Mouse (Mus musculus) ovary, postnatal 14 days (tissue): ENCODE results near the gene Gm4881.
A peak's percentile ranks its signal among the peaks of the same experiment; 100 is the strongest.

Experiments used
- DNase-seq: peaks from one replicate; pipeline ENCODE4 v3.0.0; 2022; ENCODE audit warnings: low spot score

The Gm4881 gene

GRCm38 (mm10) chr7:24954450-24954849 is 10.2 kb upstream of the Gm4881 start:
- DNase-seq: peak; percentile 22

GRCm38 (mm10) chr7:24953966-24954365 is 9.7 kb upstream of the Gm4881 start:
- no peak for DNase-seq

- DNase-seq: peak; percentile 73
Measured at GRCm38 (mm10) chr7:24949958-24950623, 5.8 kb upstream of the Gm4881 start.

- no peak for DNase-seq
Measured at GRCm38 (mm10) chr7:24948774-24949173, 4.5 kb upstream of the Gm4881 start.

GRCm38 (mm10) chr7:24947316-24948048 is 3.2 kb upstream of the Gm4881 start:
- DNase-seq: no peak

GRCm38 (mm10) chr7:24943641-24944040 is 653 bp downstream of the Gm4881 start:
- no peak for DNase-seq

GRCm38 (mm10) chr7:24931651-24932050 is 12.6 kb downstream of the Gm4881 start:
- DNase-seq: no peak

- DNase-seq: no peak
Measured at GRCm38 (mm10) chr7:24930475-24930874, 13.8 kb downstream of the Gm4881 start.

- DNase-seq: no peak
Measured at GRCm38 (mm10) chr7:24919728-24920127, 24.6 kb downstream of the Gm4881 start.

GRCm38 (mm10) chr7:24918763-24919323 is 25.5 kb downstream of the Gm4881 start:
- no peak for DNase-seq

- no peak for DNase-seq
Measured at GRCm38 (mm10) chr7:24912480-24912879, 31.8 kb downstream of the Gm4881 start.

GRCm38 (mm10) chr7:24907211-24907748 is 37.0 kb downstream of the Gm4881 start:
- DNase-seq: no peak

GRCm38 (mm10) chr7:24906551-24906950 is 37.7 kb downstream of the Gm4881 start:
- DNase-seq: no peak

- peak; percentile 55 for DNase-seq
Measured at GRCm38 (mm10) chr7:24904936-24905335, 39.4 kb downstream of the Gm4881 start.

- peak; percentile 94 for DNase-seq
Measured at GRCm38 (mm10) chr7:24904070-24904483, 40.2 kb downstream of the Gm4881 start.

GRCm38 (mm10) chr7:24903444-24903825 is 40.9 kb downstream of the Gm4881 start:
- no peak for DNase-seq

- DNase-seq: peak; percentile 55
Measured at GRCm38 (mm10) chr7:24902630-24903443, 41.5 kb downstream of the Gm4881 start, which contains the start of gene Arhgef1. Gene Arhgef1, plus strand, starts transcription at chr7:24902912.

GRCm38 (mm10) chr7:24902264-24902629 is 42.0 kb downstream of the Gm4881 start:
- no peak for DNase-seq

- no peak for DNase-seq
Measured at GRCm38 (mm10) chr7:24901842-24902241, 42.5 kb downstream of the Gm4881 start.

- no peak for DNase-seq
Measured at GRCm38 (mm10) chr7:24901114-24901513, 43.2 kb downstream of the Gm4881 start.

- DNase-seq: no peak
Measured at GRCm38 (mm10) chr7:24897959-24898358, 46.3 kb downstream of the Gm4881 start.

GRCm38 (mm10) chr7:24897224-24897623 is 47.1 kb downstream of the Gm4881 start, which contains the start of gene Cd79a:
Gene Cd79a, plus strand, starts transcription at chr7:24897381.
- DNase-seq: no peak
